Mouse (Mus musculus): ENCODE measurements around the gene Gm13889. TPM values are rescaled to one million over a fixed set of nuclear protein-coding genes. Genes with fewer than 3 reads are reported as not detected.

The Gm13889 gene
- polyA plus RNA-seq (2012; rRNA removed) = 6.6 and 6.7 TPM in 2 replicates

DNA sequence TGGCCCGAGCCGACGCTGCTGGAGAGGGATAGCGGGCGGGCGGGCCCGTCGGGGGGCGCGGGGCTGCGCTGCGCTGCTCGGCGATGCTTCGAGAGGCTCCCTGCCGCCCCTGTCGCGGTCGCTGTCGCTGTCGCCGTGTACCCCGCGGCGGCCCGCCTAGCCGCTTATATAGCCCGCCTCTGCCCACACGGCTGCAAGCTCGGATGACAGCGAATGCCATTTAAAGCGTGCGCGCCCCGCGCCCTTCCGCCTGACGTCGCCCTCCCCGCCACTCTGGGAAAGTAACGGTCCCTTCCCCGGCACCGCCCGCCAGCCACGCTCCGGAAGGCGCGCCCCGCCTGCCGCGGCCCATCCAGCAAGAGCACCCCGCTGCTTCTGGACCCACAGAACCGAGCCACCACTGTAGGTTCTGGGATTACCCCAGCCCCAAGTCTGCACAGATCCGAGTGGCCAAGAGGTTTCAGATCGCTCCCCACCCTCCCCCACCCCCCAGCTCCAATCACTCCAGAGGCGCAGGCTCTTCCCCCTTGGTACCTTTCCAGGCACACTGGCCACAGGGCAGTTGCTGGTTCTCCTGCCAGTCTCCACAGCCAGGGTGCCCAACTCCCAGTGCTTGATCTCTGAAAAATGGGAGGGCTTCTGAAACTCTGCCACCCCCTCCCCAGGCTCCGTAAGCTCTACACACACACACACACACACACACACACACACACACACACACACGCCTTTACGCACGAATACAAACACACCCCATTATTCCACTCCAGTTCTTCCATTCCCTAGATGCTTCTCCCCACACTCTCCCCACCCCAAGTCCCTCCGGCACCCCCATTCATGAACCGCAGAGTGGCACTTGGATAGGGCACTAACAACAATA, at the start of gene Gm13889:
TSS of gene Gm13889 (minus strand) at position 294 of the 877 bp plus-strand sequence.

DNA sequence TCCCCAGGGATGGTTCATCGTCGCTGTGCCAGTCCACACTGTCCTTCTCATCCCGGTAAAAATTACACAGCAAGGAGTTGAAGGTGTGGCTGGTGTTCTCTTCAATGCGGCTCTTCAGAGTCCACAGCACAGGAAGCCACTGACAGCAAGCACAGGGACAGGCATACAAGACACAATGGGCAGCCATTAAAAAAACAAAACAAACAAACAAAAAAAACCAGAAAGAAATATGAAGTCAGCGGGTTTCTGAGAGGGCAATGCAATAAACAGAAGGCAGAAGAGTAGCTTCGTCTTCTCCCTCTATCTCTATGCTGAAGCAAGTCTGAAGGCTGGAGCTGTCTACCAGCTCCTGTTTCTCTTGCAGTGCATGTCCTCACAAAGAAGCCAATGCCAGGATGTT, 39.3 kb upstream of the Gm13889 start, which contains the start of gene Gm27027:
TSS of gene Gm27027 (minus strand) at position 101 of the 400 bp plus-strand sequence.

Other genes with a start within 250 kb of the Gm13889 start
- 12.4 and 14.9 TPM in 2 replicates for gene Ext2, start 134.6 kb downstream of the Gm13889 start, polyA plus RNA-seq (2012; rRNA removed)
- gene Accs, start 107.3 kb downstream of the Gm13889 start, polyA plus RNA-seq (2012; rRNA removed) = 2.7 and 3.4 TPM in 2 replicates
- 0.04 and 0.06 TPM in 2 replicates for gene Accsl, start 88.0 kb downstream of the Gm13889 start, polyA plus RNA-seq (2012; rRNA removed)
- gene Gm27027, start 39.2 kb upstream of the Gm13889 start, polyA plus RNA-seq (2012; rRNA removed) = not detected in 2 replicates
- 23.7 and 25.7 TPM in 2 replicates for gene Alkbh3, start 53.6 kb upstream of the Gm13889 start, polyA plus RNA-seq (2012; rRNA removed)
- 54.4 and 57.6 TPM in 2 replicates for gene Hsd17b12, start 200.8 kb upstream of the Gm13889 start, polyA plus RNA-seq (2012; rRNA removed)